Mouse (Mus musculus) liver, embryonic 11.5 days (tissue): ENCODE data around the gene Ubxn11. TPM values are rescaled to one million over a fixed set of nuclear protein-coding genes. Genes with fewer than 3 reads are reported as not detected.

Source experiments
- ATAC-seq: fragments of 200-750 bp; cut with Nextera tagmentation; replicated peaks from 2 replicates; pipeline ENCODE4 v1.8.0; 2017; ENCODE audit warnings: moderate number of reproducible peaks, mild to moderate bottlenecking, moderate TSS enrichment, moderate library complexity; ENCODE audit not compliant: low FRiP score
- DNase-seq: peaks from one replicate; pipeline ENCODE4 v3.0.0-alpha.2; 2017; ENCODE audit warnings: low spot score
- H3K27ac ChIP-seq: fragments of 300-500 bp; sonication (generic); 2 replicates; pipeline ENCODE4 v1.5.1; 2014; ENCODE audit warnings: mild to moderate bottlenecking, low read depth, low read length, control low read depth
- H3K27me3 ChIP-seq: fragments of 300-500 bp; sonication (generic); replicated peaks from 2 replicates; pipeline ENCODE4 v1.6.1; 2014; ENCODE audit warnings: low read length, mixed read lengths; ENCODE audit not compliant: control insufficient read depth, insufficient read depth
- H3K36me3 ChIP-seq: fragments of 300-500 bp; sonication (generic); 2 replicates; pipeline ENCODE4 v1.6.1; 2014; ENCODE audit warnings: mild to moderate bottlenecking, low read length, moderate library complexity, mixed read lengths; ENCODE audit not compliant: control insufficient read depth, insufficient read depth
- H3K4me1 ChIP-seq: fragments of 300-500 bp; sonication (generic); replicated peaks from 2 replicates; pipeline ENCODE4 v1.6.1; 2014; ENCODE audit warnings: low read length, mixed read lengths; ENCODE audit not compliant: control insufficient read depth, insufficient read depth
- H3K4me2 ChIP-seq: fragments of 300-500 bp; sonication (generic); 2 replicates; pipeline ENCODE4 v1.6.1; 2014; ENCODE audit warnings: mild to moderate bottlenecking, control low read depth, moderate library complexity
- H3K4me3 ChIP-seq: fragments of 300-500 bp; sonication (generic); 2 replicates; pipeline ENCODE4 v1.5.1; 2014; ENCODE audit warnings: low read depth, low read length, control low read depth
- H3K9ac ChIP-seq: fragments of 300-500 bp; sonication (generic); 2 replicates; pipeline ENCODE4 v1.6.1; 2014; ENCODE audit warnings: low read depth, low read length, control low read depth
- H3K9me3 ChIP-seq: fragments of 300-500 bp; sonication (generic); 2 replicates; pipeline ENCODE4 v1.6.1; 2016; ENCODE audit warnings: low read length, inconsistent platforms, mixed read lengths; ENCODE audit not compliant: control insufficient read depth
- WGBS: fragments of 180-500 bp; shearing (Covaris S2); extraction: QIAGEN DNeasy Blood & Tissue Kit; methylation state at CpG from one replicate; pipeline ENCODE4 v1.1.7; 2014; 5-methylcytosine and 5-hydroxymethylcytosine counted together
- polyA plus RNA-seq: library from polyadenylated mRNA; unstranded; fragments of >200 nt; fragmentation: Nextera tagmentation; extraction: Ambion mirVana; gene quantifications from 2 replicates; pipeline ENCODE4 v1.2.1, GENCODE M21; 2014

The Ubxn11 gene
- polyA plus RNA-seq = 5.6 and 7.0 TPM in 2 replicates

DNA sequence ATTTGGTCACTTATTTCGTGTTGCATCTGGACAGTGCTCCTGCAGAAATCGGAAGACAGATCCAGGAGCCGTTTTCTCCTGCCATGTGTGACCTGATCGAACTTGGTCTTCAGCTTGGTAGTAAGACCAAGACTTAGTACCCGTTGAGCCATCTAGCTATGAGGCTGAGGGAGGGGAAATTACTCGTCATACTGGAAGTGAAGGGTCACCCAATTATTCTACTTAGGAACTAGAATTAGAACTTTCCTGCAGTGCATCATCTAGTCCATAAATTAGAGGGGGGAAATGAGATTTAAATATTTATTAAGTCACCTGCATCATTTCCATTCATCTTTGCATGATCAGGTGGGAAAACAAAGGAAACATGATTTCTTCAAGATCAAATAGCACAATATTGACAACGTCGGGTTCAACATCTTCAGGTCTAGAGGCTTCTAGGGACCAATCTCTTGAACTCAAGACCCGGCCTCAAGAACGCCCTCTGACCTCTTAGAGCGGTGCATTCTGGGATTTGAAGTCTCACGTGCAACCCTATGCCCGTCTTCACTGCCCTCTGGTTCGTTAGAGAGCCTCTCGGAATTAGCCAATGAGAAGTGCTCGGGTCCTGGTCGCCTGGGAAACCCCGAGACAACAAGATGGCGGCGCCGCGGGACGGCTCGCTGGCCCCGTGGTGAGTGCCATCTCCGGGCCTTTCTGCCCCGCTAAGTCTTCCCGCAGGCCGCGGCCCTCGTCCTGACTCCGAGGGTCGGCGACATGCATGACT is at the start of gene Ubxn11:
Gene Ubxn11, plus strand, starts transcription at position 592 of the 763 bp plus-strand sequence.
- 16% methylated on average over 34 of the region's 34 CpGs for WGBS
- DNase-seq = peak; percentile 86
- H3K9me3 ChIP-seq = no peaks in the 10 kb centered on the region
- H3K36me3 ChIP-seq = no peaks in the 10 kb centered on the region
- H3K4me2 ChIP-seq = peak within 1 kb of the TSS; percentile 81
- H3K27me3 ChIP-seq = no peaks in the 10 kb centered on the region
- peak within 1 kb of the TSS; percentile 67 for H3K9ac ChIP-seq
- H3K4me3 ChIP-seq = peak within 1 kb of the TSS; percentile 68
- H3K27ac ChIP-seq = 0 out of 2 replicates have a peak within 1 kb of the TSS, but pooled peaks have one; percentile 17
- peaks cover 13% of the 10 kb centered on the region for H3K4me1 ChIP-seq
- peak; percentile 92 for ATAC-seq

DNA sequence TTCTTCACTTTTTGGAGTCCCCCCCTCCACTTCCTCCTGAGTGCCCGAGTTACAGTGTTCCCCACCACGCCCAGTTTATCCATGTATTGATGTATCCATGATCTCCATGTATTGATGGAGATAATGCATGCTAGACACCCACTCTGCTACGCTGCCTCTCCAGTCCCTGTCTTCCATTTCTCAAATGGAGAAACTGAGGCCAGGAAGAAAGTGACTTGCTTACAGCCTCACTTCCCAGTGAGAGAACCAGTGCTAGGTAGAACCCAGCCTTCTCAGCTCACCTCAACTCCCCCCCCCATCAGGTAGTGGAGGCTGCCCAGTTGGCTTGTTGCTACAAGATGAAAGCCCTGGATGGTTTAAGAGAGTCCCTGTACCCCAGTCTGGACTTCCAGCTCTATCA is 48.8 kb upstream of the Ubxn11 start, which contains the start of gene Zfp683:
Gene Zfp683, plus strand, starts transcription at position 301 of the 400 bp plus-strand sequence.
- Histone ChIP-seq H3K4me2 (peak within 1 kb of the TSS; percentile 14; the same call in 1 of the 2 replicates), H3K4me3 (no peak within 1 kb of the TSS), H3K36me3 (no peaks in the 10 kb centered on the region), H3K27ac (no peak within 1 kb of the TSS), H3K4me1 (peaks cover 8% of the 10 kb centered on the region), H3K9ac (no peak within 1 kb of the TSS), H3K9me3 (peaks cover 3% of the 10 kb centered on the region), H3K27me3 (no peaks in the 10 kb centered on the region)
- 74% methylated on average over 3 of the region's 3 CpGs for WGBS
- DNase-seq (no peak), ATAC-seq (no peak)

DNA sequence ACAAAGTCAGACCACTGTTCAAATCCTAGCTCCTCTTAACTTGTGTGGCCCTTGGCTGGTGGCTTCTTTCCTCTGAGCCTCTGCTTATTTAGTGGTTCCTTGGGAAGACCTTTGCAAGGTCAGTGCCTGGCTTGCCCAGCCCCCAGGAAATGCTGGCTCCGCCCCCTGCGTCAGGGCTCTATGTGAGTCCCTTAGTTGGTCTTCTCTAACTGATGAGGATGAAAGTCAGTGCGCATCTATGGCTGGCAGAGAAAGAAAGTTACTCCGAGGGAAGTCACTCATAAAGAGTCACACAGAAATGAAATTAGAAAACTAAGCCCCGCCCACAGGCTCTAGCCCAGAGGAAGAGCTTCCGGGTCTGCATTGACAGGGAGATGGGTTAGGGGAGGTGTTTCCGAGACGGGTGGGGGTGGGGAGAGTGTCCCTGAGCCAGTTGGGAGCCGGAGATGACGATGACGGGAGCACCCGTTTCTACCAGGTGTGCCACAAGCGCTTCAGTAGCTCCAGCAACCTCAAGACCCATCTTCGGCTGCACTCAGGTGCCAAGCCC is 44.1 kb upstream of the Ubxn11 start:
- Histone ChIP-seq H3K9ac (no peak overlapping the region), H3K27ac (no peak overlapping the region), H3K9me3 (no peaks in the 10 kb centered on the region), H3K36me3 (no peaks in the 10 kb centered on the region), H3K4me3 (peak overlapping the region; percentile 31), H3K4me2 (peak overlapping the region; percentile 57), H3K27me3 (peaks cover 8% of the 10 kb centered on the region), H3K4me1 (peaks cover 12% of the 10 kb centered on the region)
- DNase-seq = no peak
- WGBS = 19% methylated on average over 14 of the region's 14 CpGs
- ATAC-seq = no peak

- Histone ChIP-seq H3K36me3 (no peaks in the 10 kb centered on the region), H3K27me3 (peaks cover 10% of the 10 kb centered on the region), H3K9me3 (no peaks in the 10 kb centered on the region), H3K4me1 (peaks cover 12% of the 10 kb centered on the region), H3K4me2 (peak overlapping the region; percentile 57), H3K4me3 (no peak overlapping the region), H3K27ac (no peak overlapping the region), H3K9ac (no peak overlapping the region)
- DNase-seq (no peak), ATAC-seq (no peak)
- WGBS = 55% methylated on average over 6 of the region's 6 CpGs
These were observed 43.5 kb upstream of the Ubxn11 start for GRCm38 (mm10) chr4:134058908-134059307.

GRCm38 (mm10) chr4:134060135-134060865 is 42.1 kb upstream of the Ubxn11 start, which contains the start of gene Crybg2:
Gene Crybg2, plus strand, starts transcription at chr4:134060815.
- Histone ChIP-seq H3K9me3 (no peaks in the 10 kb centered on the region), H3K9ac (no peak within 1 kb of the TSS), H3K36me3 (no peaks in the 10 kb centered on the region), H3K27me3 (peaks cover 19% of the 10 kb centered on the region), H3K4me1 (peaks cover 12% of the 10 kb centered on the region), H3K4me2 (peak within 1 kb of the TSS; percentile 22; the same call in 1 of the 2 replicates), H3K27ac (no peak within 1 kb of the TSS), H3K4me3 (0 out of 2 replicates have a peak within 1 kb of the TSS, but pooled peaks have one; percentile 12)
- 47% methylated on average over 28 of the region's 28 CpGs for WGBS
- DNase-seq = no peak
- no peak for ATAC-seq

- peaks cover 26% of the 10 kb centered on the region for H3K27me3 ChIP-seq
- DNase-seq (no peak), ATAC-seq (no peak)
- no peaks in the 10 kb centered on the region for H3K36me3 ChIP-seq
- H3K4me2 ChIP-seq = no peak overlapping the region
- no peak overlapping the region for H3K9ac ChIP-seq
- WGBS = 54% methylated on average over 18 of the region's 18 CpGs
- H3K4me1 ChIP-seq = peaks cover 12% of the 10 kb centered on the region
- H3K9me3 ChIP-seq = no peaks in the 10 kb centered on the region
- no peak overlapping the region for H3K4me3 ChIP-seq
- H3K27ac ChIP-seq = no peak overlapping the region
These were observed 41.1 kb upstream of the Ubxn11 start for GRCm38 (mm10) chr4:134061166-134061830.

DNA sequence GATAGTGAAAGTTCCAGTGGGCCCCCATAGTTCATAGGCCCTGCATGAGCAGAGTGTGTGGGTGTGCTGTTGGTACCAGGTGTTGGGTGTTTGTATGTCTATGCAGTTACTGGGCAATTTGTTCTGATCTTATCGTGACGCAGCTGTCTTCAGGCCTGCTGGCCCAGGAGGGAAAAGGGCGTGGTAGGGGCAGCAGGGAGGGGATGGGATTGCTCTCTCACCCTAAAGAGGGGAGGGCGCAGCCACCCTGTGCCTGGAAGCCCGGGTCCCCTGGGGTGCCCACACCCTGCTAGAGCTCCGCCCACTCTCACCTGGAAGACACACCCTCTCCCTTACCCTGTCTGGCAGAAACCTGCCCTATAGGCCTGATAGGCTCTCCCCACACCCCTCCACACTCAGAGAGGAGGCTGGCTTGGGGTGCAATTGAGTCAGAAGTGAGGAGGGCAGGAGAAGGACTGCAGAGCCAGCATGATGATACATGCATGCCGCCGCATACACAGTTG is 40.4 kb upstream of the Ubxn11 start:
- no peak; the same call in 1 of the 2 replicates for ATAC-seq
- Histone ChIP-seq H3K27ac (no peak overlapping the region), H3K27me3 (peaks cover 31% of the 10 kb centered on the region), H3K9me3 (no peaks in the 10 kb centered on the region), H3K36me3 (no peaks in the 10 kb centered on the region), H3K4me3 (no peak overlapping the region), H3K4me2 (no peak overlapping the region), H3K9ac (no peak overlapping the region), H3K4me1 (peaks cover 12% of the 10 kb centered on the region)
- no peak for DNase-seq
- WGBS = 52% methylated on average over 8 of the region's 8 CpGs

DNA sequence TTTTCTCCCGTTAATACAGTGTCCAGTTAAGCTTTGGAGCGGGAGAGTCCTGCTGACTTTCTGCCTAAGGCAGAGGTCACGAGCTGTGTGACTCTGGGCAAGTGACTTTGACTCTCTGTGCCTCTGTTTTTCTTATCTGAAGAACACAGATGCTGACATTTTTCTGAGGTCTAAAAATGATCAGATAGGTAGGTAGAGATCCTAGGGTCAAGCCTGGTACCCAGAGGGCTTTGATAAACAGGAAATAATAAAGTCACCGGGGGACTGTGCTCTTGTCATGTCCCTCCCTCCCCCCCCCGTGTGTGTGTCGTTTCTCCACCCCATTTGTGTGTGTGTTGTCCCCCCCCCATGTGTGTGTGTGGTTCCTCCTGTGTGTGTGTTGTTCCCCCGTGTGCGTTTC is 39.8 kb upstream of the Ubxn11 start:
- WGBS = 43% methylated on average over 8 of the region's 8 CpGs
- H3K27me3 ChIP-seq = peaks cover 31% of the 10 kb centered on the region
- H3K9ac ChIP-seq = no peak overlapping the region
- DNase-seq (no peak), ATAC-seq (no peak)
- H3K9me3 ChIP-seq = no peaks in the 10 kb centered on the region
- H3K4me3 ChIP-seq = no peak overlapping the region
- no peak overlapping the region for H3K27ac ChIP-seq
- peaks cover 12% of the 10 kb centered on the region for H3K4me1 ChIP-seq
- H3K36me3 ChIP-seq = no peaks in the 10 kb centered on the region
- H3K4me2 ChIP-seq = no peak overlapping the region
